Mouse (Mus musculus) hindlimb bud, embryonic 11.5 days (tissue): ENCODE measurements around the gene Tcea3.

Source experiments
- DNase-seq: peaks from one replicate; pipeline ENCODE4 v3.0.0-alpha.2; 2012; ENCODE audit warnings: low read depth, low spot score; ENCODE audit errors: extremely low spot score

Gene Tcea3

GRCm38 (mm10) chr4:136270648-136271047 is 23.1 kb downstream of the Tcea3 start:
- DNase-seq: no peak

DNA sequence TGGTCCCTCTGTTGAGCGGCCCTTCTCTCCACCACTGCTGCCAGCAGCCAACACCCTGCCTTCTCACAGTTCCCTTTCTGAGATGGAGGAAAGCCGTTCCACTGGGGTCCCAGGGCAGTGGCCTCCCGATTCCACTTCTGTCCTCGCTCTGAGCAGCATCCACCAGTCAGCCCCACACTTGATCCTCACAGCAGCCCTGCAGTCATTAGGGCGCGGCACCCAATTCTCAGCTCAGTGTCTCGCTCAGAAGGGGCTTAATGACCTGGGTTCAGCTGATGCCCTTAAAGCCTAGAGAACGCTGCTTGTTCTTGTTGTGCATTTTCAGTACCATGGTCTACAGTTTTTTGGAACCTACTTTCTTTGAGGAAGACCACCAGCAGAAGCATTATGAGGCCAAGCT is 33.6 kb downstream of the Tcea3 start:
- no peak for DNase-seq

DNA sequence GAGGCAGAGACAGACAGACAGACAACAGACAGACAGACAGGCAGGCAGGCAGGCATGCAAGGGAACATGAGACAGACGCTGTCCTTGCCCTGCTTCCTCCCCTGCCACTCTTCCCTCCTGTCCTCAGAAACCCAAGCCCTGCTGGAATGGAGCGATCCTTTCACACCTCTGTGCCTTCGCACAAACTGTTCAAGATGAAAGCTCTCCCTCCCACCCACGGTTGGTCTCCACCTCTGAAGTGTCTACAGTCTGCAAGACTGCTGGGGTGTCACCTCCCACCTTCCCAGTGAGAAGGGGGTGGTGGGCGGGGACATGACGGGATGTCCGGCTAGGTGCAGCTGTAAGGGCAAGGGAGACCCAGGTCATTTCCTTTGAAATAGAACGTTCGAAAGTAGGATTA is 34.1 kb downstream of the Tcea3 start:
- DNase-seq: no peak

DNA sequence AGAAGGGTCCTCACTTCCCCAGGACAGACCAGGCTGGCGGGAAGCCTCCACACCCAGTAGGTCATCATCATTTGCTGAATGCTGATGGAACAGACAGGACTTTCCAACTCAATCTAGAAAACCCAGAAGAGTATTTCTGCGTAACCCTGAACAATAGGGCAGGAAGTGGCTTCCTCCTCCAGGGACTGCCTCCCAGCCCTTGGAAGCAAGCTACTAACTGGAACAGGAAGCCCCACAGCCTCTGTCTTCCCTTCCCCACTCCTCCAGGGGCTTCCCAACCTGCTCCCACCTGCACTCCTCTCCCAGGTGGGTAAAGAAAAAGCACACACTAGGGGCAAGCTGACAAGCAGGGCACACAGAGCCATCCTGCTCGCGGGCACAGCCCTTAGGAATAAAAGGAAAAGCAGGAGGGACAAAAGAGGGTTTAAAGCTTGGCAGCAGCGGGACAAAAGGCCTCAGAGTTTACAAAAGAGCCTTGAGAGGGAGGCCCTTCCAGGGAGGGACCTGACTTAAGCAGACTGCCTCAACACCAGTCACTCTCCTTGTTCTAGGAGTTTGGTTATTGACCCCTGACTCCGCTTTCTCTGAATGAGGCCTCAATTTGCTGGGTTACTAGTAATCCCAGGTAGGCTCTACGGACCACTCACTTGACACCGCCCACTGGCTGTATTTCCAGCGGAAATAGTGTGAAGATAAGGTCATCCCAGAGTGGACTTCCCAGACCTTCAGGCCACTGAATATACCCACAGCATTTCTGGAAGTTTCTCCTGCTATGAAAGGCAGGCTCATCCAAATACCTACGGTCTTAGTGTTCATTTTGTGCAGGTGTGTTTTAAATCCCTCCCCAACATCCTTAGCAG is 35.3 kb downstream of the Tcea3 start:
- no peak for DNase-seq

GRCm38 (mm10) chr4:136283783-136284182 is 36.3 kb downstream of the Tcea3 start:
- DNase-seq: no peak

DNA sequence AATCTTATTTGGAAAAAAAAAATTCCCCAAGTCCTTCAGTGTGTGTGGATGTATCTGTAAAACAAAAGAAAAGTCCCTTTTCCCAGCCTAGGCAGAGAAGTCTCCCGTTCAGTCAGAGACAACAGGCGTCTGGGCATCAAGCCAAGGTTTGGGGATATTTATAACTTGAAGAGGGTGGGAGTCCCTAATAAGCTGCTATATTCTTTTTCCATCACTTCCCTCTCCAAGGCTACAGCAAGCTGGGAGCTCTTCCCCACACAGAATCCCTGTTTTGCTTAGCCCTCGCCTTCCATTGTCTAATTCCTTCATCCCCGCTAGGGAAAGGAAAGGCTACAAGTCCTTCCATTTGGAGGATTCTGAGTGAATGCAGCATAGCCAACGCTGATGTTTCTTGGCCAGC is 36.9 kb downstream of the Tcea3 start, which contains the start of gene Zfp46:
TSS of gene Zfp46 (plus strand) at position 229 of the 400 bp plus-strand sequence.
- DNase-seq: no peak

DNA sequence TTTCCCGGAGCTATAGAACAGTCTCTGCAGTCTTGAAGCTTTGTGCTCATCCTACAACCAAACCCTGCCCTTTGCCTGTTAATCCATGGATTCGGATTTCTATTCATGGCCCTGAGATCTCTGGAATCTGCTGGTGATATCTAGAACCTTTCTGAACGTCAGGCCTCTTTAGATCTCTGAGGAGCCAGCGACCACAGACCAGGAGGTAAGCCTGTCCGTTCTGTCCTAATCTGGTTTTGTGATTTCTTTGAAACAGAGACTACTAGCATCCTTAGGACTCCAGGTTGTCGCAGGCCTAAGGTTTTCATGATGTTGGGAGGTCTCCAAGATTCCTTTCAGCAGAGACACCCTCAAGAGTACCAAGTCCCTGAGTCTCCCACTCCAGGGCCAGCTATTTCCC is 37.4 kb downstream of the Tcea3 start:
- DNase-seq: no peak

GRCm38 (mm10) chr4:136285348-136285810 is 37.9 kb downstream of the Tcea3 start:
- DNase-seq: peak; percentile 82

DNA sequence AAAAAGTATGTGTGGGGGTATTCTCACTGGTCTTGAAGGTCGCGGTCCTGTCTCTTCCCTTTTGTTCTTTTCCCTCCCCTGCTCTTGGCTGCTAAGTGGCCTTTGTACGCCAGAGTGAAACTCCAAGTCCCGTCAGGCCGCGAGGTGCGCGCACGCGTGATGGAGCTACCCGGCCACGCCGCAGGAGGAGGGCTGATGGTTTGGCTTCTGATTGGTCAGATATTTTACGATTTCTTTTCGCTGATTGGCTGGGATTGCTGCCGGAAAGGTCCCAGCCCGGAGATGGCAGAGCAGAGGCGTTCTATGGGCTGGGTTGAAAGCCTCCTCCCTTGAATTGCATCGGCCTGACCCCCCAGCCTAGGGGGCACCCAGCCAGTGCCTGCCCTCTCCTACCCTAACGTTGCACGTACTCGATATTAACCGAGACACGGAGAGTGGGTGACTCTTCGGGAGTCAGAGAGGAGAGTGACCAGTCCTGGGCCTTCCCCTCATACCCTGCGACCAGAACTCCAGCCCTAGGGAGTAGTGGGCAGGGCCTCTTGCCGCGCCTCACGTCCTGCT is 38.4 kb downstream of the Tcea3 start:
- DNase-seq: peak; percentile 95

DNA sequence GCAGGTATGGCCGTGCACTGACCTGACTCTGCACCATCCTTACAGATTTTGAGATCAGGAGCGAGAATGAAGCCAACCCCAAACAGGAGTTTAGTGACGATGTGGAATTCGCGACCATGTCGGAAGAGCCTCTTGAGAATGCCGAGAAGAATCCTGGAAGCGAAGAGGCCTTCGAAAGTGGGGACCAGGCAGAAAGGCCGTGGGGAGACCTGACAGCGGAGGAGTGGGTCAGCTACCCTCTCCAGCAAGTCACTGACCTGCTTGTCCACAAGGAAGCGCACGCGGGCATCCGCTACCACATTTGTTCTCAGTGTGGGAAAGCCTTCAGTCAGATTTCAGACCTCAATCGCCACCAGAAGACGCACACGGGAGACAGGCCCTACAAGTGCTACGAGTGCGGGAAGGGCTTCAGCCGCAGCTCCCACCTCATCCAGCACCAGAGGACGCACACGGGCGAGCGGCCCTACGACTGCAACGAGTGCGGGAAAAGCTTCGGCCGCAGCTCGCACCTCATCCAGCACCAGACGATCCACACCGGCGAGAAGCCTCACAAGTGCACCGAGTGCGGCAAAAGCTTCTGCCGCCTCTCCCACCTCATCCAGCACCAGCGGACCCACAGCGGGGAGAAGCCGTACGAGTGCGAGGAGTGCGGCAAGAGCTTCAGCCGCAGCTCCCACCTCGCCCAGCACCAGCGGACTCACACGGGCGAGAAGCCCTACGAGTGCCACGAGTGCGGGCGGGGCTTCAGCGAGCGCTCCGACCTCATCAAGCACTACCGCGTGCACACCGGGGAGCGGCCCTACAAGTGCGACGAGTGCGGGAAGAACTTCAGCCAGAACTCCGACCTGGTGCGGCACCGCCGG is 42.6 kb downstream of the Tcea3 start:
- no peak for DNase-seq

DNA sequence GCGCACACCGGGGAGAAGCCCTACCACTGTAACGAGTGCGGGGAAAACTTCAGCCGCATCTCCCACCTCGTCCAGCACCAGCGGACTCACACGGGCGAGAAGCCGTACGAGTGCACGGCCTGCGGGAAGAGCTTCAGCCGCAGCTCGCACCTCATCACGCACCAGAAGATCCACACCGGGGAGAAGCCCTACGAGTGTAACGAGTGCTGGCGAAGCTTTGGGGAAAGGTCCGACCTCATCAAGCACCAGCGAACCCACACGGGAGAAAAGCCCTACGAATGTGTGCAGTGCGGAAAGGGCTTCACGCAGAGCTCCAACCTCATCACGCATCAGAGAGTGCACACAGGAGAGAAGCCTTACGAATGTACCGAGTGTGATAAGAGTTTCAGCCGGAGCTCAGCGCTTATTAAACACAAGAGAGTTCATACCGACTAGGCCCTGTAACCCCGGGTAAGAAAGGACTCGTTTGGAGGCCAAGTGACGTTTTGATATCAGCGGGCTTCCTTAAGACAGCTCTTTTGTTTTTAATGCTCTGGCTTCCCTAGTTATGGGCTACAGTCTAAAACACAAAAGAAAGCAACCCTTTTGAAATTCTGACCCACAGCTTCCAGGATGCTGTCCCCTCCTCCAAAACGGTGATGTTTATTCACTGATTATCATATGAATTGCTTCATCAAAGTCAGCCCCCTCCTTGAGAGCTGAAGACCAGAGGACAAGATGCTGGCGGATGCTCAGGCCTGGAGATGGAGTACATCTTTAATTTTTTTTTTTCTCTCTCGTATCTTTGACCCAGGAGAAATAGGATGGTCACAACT is 43.5 kb downstream of the Tcea3 start:
- no peak for DNase-seq

DNA sequence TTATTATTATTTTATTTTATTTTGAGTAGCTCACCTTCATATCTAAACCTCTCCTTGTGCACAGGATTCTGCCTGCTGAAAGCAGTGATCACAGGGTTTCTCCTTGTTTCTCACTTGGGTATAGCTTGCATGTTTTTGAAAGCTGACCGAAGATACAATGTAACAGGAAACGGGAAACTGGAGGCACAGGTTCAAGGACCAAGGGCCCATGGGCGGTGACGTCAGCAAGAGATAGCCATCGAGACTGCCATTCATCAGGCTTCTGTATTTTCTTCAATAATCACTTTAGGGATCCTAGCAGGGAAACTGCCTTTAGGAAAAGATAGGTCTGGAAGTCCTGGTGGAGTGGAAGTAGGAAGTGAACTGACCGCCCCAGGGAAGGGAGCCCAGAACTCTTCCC is 44.2 kb downstream of the Tcea3 start:
- DNase-seq: no peak

DNA sequence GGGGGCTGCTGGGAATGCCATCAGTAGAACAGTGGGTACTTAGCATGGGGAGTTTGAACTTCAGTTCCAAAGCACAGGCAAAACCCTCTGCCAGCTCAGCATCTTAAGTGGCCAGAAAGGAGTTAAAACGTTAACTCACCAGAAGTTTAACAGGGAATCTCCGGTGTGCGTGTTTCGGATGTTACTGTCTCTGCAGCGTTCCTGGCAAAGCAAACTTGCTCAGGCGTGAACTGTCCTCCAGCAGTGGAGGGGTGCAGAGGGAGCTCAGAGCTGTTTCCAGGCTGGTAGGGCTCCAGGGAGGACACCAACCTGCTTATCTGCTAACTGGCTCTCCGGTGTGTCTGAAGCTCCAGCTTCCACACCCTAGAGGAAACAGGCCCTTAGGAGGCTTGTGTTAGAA is 48.4 kb downstream of the Tcea3 start:
- DNase-seq: no peak

GRCm38 (mm10) chr4:136302462-136302861 is 54.9 kb downstream of the Tcea3 start:
- no peak for DNase-seq

DNA sequence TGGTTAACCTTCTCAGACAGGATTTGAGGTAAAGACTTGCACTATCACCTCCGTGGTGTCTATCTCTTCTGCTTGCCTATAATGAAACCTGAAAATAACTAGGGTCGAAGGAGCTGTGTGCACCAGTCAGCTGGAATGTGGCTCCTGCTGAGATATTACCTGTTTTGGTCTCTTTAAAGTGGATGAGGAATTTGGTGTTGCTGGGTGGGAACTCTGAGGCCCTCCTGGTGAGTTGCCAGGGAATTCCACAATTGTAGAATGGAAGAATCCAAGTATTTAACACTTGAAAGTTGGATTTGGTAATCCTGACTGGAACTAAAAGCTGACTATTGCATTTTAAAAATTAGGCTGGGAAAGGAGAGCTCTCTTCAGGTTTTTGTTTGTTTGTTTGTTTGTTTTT is 56.7 kb downstream of the Tcea3 start:
- DNase-seq: no peak

DNA sequence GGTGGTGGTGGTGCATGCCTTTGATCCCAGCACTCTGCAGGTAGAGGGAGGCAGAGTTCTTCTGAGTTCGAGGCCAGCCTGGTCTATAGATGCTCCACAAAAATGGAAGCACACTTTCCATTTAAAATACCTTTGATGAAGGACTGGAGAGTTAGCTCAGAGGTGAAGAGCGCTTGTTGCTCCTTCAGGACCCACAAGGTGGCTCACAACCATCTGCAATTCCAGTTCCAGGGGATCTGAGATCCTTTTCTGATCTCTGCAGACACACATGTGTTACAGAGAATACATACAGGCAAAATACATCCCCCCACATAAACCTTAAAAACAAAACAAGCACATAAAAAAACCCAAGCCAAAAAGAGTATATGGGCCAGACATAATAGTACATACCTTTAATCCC is 60.8 kb downstream of the Tcea3 start:
- DNase-seq: no peak

DNA sequence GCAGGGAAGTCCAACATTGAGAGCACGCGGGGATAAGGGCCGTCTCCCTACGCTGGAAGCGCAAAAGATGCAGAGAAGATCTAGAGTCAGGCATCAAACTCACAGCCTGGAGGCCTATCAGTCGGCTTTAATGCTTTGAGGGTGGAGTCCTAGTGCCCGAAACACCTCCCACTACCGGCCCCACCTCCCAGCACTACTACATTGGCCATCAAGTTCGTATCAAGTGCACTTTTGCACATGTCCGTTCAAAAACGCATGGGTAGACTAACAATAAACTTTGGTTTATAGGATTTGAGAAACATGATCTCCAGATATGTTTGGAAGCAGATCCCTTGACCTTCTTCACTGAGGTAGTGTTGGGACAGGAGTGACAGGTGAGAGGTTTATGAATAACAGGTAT is 62.3 kb downstream of the Tcea3 start:
- no peak for DNase-seq

DNA sequence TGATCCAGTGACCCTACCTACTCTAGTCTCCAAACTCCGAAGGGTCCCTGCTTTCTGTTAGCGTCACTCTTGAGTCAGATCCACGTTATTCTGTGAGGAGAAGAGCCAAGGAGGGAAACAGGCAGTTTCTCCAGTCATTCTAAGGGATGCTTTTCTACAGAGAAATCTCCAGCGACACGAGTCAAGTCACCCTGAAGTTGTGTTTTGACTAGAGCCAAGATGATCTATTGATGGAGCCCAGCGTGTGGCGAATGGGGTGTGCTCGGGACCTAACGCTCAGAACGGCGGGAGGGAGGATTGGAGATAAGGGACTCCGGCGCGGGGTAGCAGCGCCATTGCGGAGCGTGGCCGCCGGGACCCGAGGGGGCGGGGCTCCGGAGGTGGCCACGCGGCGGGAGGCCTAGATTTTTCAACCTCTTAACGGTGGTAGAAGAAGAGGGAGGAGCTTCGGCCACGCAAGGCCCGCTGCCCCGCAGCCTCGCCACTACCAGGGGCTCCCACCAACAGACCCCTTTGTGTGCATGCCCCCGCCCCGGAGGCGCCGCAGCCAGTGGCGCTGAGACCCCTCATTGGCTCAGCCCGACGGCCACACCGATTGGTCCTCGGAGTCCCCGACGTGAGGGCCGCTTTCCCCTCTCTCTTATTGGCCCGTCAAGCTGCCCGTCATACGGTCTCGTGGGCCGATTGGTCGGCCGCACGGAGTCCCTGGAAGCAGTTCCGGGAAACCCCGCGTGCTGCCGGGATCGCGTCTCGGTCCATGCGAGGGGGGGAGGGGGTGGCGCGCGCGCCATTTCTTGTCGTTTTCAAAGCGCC is 62.9 kb downstream of the Tcea3 start, which contains the start of gene Hnrnpr:
TSS of gene Hnrnpr (plus strand) at position 714 of the 813 bp plus-strand sequence.
- peak; percentile 93 for DNase-seq

DNA sequence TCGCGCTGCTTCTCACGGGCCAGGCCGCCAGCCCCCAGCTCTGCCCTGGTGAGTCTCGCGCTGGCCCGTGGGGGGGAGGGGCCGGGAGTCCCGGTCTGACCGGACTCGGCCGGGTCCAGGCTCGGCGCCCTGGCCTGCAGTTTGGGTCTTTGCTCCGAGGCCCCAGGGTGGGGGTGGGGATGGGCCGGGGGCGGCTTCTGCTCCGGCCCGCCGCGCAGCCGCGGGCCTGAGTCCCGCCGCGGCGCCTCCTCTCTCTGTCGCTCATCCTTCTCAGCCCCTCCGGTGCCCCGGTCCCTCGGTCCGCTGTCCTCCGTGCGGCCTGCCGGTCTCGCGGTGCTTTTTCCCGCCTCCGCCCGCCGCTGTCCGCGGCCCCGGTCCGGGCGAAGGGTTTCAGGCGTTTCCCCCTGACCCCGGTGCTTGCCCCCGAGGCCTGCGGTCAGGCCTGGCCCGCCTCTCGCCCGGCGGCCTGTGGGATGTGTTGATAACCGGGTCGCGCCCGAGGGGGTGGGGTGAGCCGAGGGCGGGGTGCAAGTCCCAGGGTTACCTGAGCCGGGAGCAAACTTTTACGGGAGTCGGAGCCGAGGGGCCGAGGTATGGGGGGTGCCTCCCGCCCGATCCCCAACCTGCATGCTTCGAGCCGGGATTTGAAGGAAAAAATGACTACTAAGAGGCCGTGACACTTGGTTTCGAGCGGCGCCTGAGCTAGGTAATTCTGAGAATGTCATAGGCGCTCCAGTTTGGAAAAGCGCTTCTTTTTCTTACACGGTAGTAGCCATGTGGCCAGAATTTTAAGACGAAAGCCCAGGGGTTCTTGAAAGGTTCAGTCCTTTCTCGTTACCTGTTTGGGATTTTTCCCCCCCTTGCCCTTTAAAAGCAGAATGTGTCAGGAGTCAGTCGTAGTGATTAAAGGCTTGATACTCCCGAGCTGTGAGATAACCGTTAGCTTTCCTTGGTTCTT is 63.8 kb downstream of the Tcea3 start:
- DNase-seq: no peak
